Mouse (Mus musculus): ENCODE data around the gene Car5a. TPM values are rescaled to one million over a fixed set of nuclear protein-coding genes. Genes with fewer than 3 reads are reported as not detected.

Car5a gene
- polyA plus RNA-seq, 1 experiment from 2014 or later = 0.40 TPM

- H3K9ac ChIP-seq = no peak overlapping the region
Observed at GRCm38 (mm10) chr8:121899180-121900044, 45.3 kb downstream of the Car5a start.

GRCm38 (mm10) chr8:121898401-121898931, 46.2 kb downstream of the Car5a start:
- peak overlapping the region; percentile 38 for H3K9ac ChIP-seq
- ATAC-seq (replicated peaks; ENCODE audit: low FRiP score) = peak; percentile 82
- 5% methylated on average over 4 of the region's 4 CpGs for WGBS

More at GRCm38 (mm10) chr8:121899180-121900044, 45.3 kb downstream of the Car5a start:
- Histone ChIP-seq H3K4me1 (peaks cover 81% of the 10 kb centered on the region), H3K27ac (peak overlapping the region; percentile 97; the same call in 1 of the 2 replicates), H3K4me2 (0 out of 2 replicates have a peak overlapping the region, but pooled peaks have one; percentile 48), H3K9me3 (replicated peaks) (no peaks in the 10 kb centered on the region), H3K4me3 (replicated peaks) (no peak overlapping the region), H3K36me3 (peaks cover 12% of the 10 kb centered on the region), H3K27me3 (no peaks in the 10 kb centered on the region)
- 78% methylated on average over 18 of the region's 18 CpGs for WGBS
- ATAC-seq (replicated peaks; ENCODE audit: low FRiP score) = peak; percentile 23; the same call in 1 of the 2 replicates

GRCm38 (mm10) chr8:121897871-121898381, 46.8 kb downstream of the Car5a start:
- Histone ChIP-seq H3K4me1 (peaks cover 73% of the 10 kb centered on the region), H3K36me3 (peaks cover 15% of the 10 kb centered on the region), H3K27ac (peak overlapping the region; percentile 97), H3K27me3 (no peaks in the 10 kb centered on the region), H3K9me3 (replicated peaks) (no peaks in the 10 kb centered on the region), H3K4me2 (peak overlapping the region; percentile 48), H3K4me3 (replicated peaks) (0 out of 2 replicates have a peak overlapping the region, but pooled peaks have one; percentile 1), H3K9ac (no peak overlapping the region)
- WGBS = 7% methylated on average over 7 of the region's 7 CpGs
- peak; percentile 37; the same call in 1 of the 2 replicates for ATAC-seq (replicated peaks; ENCODE audit: low FRiP score)

More at GRCm38 (mm10) chr8:121898401-121898931, 46.2 kb downstream of the Car5a start:
- H3K9me3 ChIP-seq (replicated peaks) = no peaks in the 10 kb centered on the region
- 0 out of 2 replicates have a peak overlapping the region, but pooled peaks have one; percentile 1 for H3K4me3 ChIP-seq (replicated peaks)
- no peaks in the 10 kb centered on the region for H3K27me3 ChIP-seq
- H3K36me3 ChIP-seq = peaks cover 13% of the 10 kb centered on the region
- H3K27ac ChIP-seq = peak overlapping the region; percentile 97
- H3K4me2 ChIP-seq = peak overlapping the region; percentile 48
- peaks cover 77% of the 10 kb centered on the region for H3K4me1 ChIP-seq

DNA sequence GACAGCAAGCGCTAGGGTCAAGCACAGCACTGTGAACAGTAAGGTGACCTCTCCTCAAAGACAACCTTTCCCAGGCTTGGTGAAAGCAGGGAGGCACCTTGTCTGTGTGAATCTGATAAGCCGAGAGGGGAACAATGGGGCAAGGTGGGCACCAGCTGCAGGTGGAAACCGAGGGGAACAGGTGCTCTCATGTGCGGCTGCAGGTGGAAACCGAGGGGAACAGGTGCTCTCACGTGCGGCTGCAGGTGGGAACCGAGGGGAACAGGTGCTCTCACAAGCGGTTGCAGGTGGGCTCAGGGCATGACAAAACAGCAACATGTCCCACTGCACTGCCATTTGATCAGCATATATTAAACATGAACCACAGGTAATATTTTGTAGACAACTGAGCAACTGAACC, 47.5 kb downstream of the Car5a start:
- ATAC-seq (replicated peaks; ENCODE audit: low FRiP score) = no peak
- H3K4me3 ChIP-seq (replicated peaks) = no peak overlapping the region
- peak overlapping the region; percentile 97 for H3K27ac ChIP-seq
- no peaks in the 10 kb centered on the region for H3K9me3 ChIP-seq (replicated peaks)
- H3K27me3 ChIP-seq = no peaks in the 10 kb centered on the region
- peak overlapping the region; percentile 48; the same call in 1 of the 2 replicates for H3K4me2 ChIP-seq
- H3K36me3 ChIP-seq = peaks cover 15% of the 10 kb centered on the region
- WGBS = 51% methylated on average over 9 of the region's 9 CpGs
- peaks cover 66% of the 10 kb centered on the region for H3K4me1 ChIP-seq
- H3K9ac ChIP-seq = no peak overlapping the region

DNA sequence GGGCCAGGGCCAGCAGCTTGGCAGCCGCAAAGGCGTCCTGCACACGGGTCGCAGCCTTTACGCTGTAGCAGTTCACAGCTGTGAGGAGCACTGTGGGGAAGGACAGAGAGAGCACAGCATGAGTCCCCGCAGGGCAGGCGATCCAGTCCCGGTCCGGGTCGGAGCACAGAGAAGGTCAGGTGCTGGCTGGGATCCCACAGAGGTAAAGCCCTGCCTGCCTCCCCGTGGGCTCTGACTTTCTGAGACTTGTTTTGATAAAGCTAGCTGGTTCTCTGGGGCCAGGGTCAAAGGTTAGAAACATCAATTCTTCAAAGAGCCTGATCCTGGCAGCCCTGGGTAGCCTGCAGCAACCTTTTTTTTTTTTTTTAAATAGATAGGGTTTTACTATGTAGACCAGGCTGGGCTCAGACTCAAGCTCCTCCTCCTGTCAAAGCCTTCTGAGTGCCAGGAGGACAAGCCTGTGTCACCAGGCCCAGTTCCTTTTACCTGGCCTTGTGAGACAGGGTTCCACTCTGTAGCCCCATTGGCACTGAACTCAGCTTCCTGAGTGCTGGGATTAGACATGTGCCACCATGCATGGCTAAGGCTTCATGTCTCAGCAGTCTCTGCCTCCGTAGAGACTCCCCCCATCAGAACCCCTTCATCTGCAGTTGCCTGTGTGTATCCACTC, 48.1 kb downstream of the Car5a start:
- Histone ChIP-seq H3K4me2 (no peak overlapping the region; the same call in 1 of the 2 replicates), H3K9me3 (replicated peaks) (no peaks in the 10 kb centered on the region), H3K4me1 (peaks cover 60% of the 10 kb centered on the region), H3K27me3 (no peaks in the 10 kb centered on the region), H3K9ac (no peak overlapping the region), H3K27ac (peak overlapping the region; percentile 97), H3K4me3 (replicated peaks) (no peak overlapping the region), H3K36me3 (peaks cover 15% of the 10 kb centered on the region)
- peak; percentile 13; the same call in 1 of the 2 replicates for ATAC-seq (replicated peaks; ENCODE audit: low FRiP score)
- WGBS = 40% methylated on average over 12 of the region's 12 CpGs

DNA sequence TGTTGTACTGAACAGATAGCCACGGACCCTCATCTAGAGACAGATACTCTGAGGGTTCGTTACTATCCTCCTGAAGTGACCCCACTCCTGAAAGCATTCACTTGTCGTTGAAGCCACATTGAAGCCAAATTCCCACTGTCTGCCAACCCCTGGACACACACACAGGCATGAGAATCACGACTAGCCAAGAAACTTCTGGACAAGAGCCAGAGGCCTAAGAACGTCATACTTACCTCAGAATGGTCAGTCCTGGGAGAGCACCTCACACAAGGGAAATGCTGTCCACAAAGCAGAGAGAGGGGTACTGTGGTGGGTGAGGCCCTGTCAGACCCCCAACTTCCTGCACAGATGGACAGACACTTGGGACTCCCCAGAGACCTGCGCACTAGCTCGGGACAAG, 48.8 kb downstream of the Car5a start:
- Histone ChIP-seq H3K9me3 (replicated peaks) (no peaks in the 10 kb centered on the region), H3K27me3 (no peaks in the 10 kb centered on the region), H3K4me1 (peaks cover 53% of the 10 kb centered on the region), H3K27ac (peak overlapping the region; percentile 97), H3K9ac (no peak overlapping the region), H3K36me3 (peaks cover 15% of the 10 kb centered on the region), H3K4me3 (replicated peaks) (no peak overlapping the region), H3K4me2 (no peak overlapping the region)
- 75% methylated on average over 7 of the region's 7 CpGs for WGBS
- ATAC-seq (replicated peaks; ENCODE audit: low FRiP score) = no peak

DNA sequence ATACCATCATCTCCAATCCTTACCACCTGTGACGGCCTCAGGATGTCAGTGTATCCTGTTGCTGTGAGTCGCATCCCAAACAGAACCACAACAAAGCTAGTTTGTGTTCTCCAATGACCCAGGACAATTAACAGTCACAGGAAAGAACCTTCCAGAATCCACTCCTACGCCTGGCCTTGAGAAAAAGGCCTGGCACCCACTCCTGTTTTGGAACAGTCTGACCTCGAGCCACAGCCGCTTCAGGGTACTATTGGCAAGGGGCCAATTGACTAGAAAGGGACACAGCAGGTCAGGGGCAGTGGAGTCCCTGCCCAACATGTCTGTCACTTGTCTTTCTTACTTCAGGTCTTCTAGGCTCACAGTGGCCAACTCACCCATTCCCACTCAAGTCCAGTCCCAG, 51.8 kb downstream of the Car5a start:
- no peak overlapping the region for H3K4me2 ChIP-seq
- H3K4me1 ChIP-seq = peaks cover 30% of the 10 kb centered on the region
- no peak for ATAC-seq (replicated peaks; ENCODE audit: low FRiP score)
- H3K9me3 ChIP-seq (replicated peaks) = no peaks in the 10 kb centered on the region
- H3K36me3 ChIP-seq = peaks cover 20% of the 10 kb centered on the region
- 79% methylated on average over 5 of the region's 5 CpGs for WGBS
- H3K27me3 ChIP-seq = no peaks in the 10 kb centered on the region
- no peak overlapping the region for H3K4me3 ChIP-seq (replicated peaks)
- no peak overlapping the region for H3K9ac ChIP-seq
- H3K27ac ChIP-seq = no peak overlapping the region

DNA sequence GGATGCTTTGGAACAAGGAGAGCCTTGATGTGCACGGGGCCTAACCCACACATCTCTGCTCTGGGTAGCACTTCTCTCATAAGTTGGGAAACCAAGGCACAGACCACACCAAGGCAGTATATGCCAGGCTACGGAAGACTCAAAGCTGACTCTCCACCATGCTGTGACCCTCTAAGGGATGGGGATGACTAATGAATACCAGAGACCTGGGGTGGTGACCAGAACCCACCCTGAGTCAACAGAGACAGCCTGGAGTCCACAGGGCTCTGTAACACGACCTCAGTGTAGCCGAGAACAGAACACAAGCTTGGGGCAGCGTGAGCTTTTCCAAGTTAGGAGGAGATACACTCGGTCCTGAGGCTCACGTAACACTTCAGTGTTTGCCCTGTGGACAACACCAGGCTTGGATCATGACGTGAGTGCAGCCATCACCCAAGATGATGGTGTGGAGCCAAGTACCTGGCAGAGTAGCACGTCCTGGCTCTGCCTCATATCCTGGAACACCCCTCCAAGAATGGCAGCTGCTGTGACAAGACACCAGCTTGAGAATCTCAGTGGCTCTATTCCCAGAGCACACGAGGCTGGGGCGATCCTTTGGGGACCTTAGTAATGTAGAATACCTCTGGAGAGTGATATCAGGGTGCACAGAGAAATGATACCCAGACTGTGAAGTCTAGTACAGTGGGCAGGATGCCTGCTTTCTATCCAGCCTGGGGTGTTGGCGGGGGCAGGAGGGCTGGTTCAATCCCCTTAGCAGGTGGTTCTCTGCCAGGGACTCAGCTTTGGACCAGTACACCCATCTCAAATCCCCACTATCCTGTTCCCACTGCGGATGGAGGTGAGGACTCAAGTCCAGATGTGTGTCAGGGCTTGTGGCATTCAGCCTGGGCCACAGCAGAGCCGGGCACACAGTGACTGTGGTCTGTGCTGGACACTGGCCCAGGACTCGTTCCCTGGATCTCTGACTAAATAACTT, 54.6 kb downstream of the Car5a start:
- no peak overlapping the region for H3K27ac ChIP-seq
- 76% methylated on average over 15 of the region's 15 CpGs for WGBS
- peaks cover 36% of the 10 kb centered on the region for H3K36me3 ChIP-seq
- no peaks in the 10 kb centered on the region for H3K27me3 ChIP-seq
- no peak overlapping the region for H3K4me3 ChIP-seq (replicated peaks)
- H3K4me1 ChIP-seq = 0 out of 2 replicates have a peak, but pooled peaks cover 3% of the 10 kb centered on the region
- no peak overlapping the region for H3K9ac ChIP-seq
- H3K9me3 ChIP-seq (replicated peaks) = no peaks in the 10 kb centered on the region
- H3K4me2 ChIP-seq = no peak overlapping the region
- no peak for ATAC-seq (replicated peaks; ENCODE audit: low FRiP score)

GRCm38 (mm10) chr8:121889317-121889716, 55.4 kb downstream of the Car5a start:
- no peaks in the 10 kb centered on the region for H3K27me3 ChIP-seq
- H3K36me3 ChIP-seq = peaks cover 43% of the 10 kb centered on the region
- ATAC-seq (replicated peaks; ENCODE audit: low FRiP score) = no peak
- H3K9ac ChIP-seq = no peak overlapping the region
- H3K4me3 ChIP-seq (replicated peaks) = no peak overlapping the region
- no peak overlapping the region for H3K27ac ChIP-seq
- WGBS = 94% methylated on average over 1 of the region's 1 CpGs
- no peaks in the 10 kb centered on the region for H3K9me3 ChIP-seq (replicated peaks)
- H3K4me1 ChIP-seq = 0 out of 2 replicates have a peak, but pooled peaks cover 3% of the 10 kb centered on the region
- no peak overlapping the region for H3K4me2 ChIP-seq

GRCm38 (mm10) chr8:121887547-121887946, 57.2 kb downstream of the Car5a start:
- H3K27ac ChIP-seq = no peak overlapping the region
- H3K4me3 ChIP-seq (replicated peaks) = no peak overlapping the region
- H3K4me2 ChIP-seq = no peak overlapping the region
- H3K9ac ChIP-seq = no peak overlapping the region
- H3K27me3 ChIP-seq = no peaks in the 10 kb centered on the region
- peaks cover 58% of the 10 kb centered on the region for H3K36me3 ChIP-seq
- H3K9me3 ChIP-seq (replicated peaks) = no peaks in the 10 kb centered on the region
- WGBS = 72% methylated on average over 1 of the region's 1 CpGs
- ATAC-seq (replicated peaks; ENCODE audit: low FRiP score) = no peak
- no peaks in the 10 kb centered on the region for H3K4me1 ChIP-seq

GRCm38 (mm10) chr8:121885433-121885832, 59.3 kb downstream of the Car5a start:
- Histone ChIP-seq H3K9me3 (replicated peaks) (no peaks in the 10 kb centered on the region), H3K4me2 (no peak overlapping the region), H3K4me1 (peaks cover 3% of the 10 kb centered on the region; the same call in 1 of the 2 replicates), H3K27ac (no peak overlapping the region), H3K4me3 (replicated peaks) (no peak overlapping the region), H3K9ac (no peak overlapping the region), H3K36me3 (peaks cover 66% of the 10 kb centered on the region), H3K27me3 (no peaks in the 10 kb centered on the region)
- no peak for ATAC-seq (replicated peaks; ENCODE audit: low FRiP score)
- 89% methylated on average over 6 of the region's 6 CpGs for WGBS
